Mouse (Mus musculus) liver, embryonic 14.5 days (tissue): ENCODE measurements at regions not wholly inside any gene's neighbourhood (a gene's known extent, or its start where the extent isn't known, plus 50 kb on each side); places are given as distances from the start of the nearest gene placed in this dataset.
"Not testable (repeated sequence)": the region's sequence is repeated elsewhere in the genome, so short reads cannot be mapped to it uniquely, and the experiment has no call there.

ENCODE experiments used
- CTCF ChIP-seq: IDR thresholded peaks from 2 replicates; pipeline ENCODE4 v1.5.1; 2016; ENCODE audit warnings: antibody characterized with exemption, low read depth, control low read depth
- EP300 ChIP-seq: IDR thresholded peaks from 2 replicates; pipeline ENCODE4 v1.6.1; 2016; ENCODE audit warnings: antibody characterized with exemption, low read depth

DNA sequence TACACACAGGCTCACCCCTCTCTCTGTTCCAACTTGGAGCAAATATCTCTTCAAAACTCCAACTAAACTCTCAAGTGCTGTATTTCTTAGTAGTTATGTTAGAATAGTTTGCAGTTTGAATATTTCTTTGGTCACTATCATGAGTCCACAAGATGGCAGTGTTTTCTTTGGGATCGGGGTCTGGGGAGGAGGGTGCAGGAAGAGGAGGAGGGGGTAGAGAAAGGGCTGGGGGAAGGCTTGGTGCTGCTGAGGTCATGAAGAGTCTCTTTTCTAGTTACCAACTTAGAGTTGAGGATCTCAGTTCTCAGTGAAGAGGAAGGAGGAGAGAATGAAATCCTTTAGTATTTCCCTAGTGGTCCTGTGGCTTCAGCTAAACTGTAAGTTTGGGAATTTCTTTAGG lies 863.6 kb downstream of the Dad1 start:
- TF ChIP-seq CTCF, EP300: not testable (repeated sequence)
